ENCODE assay signal across 8 mouse cellular contexts in the genomic region with DNA sequence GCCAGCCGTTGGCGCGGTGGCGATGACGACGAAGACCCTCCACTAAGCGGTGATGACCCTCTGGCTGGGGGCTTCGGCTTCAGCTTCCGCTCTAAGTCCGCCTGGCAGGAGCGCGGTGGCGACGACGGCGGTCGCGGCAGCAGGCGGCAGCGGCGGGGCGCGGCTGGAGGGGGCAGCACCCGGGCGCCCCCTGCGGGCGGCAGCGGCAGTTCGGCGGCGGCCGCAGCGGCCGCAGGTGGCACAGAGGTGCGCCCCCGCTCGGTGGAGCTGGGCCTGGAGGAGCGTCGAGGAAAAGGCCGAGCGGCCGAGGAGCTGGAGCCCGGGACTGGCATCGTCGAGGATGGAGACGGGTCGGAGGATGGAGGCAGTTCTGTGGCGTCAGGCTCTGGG. TPM values are rescaled to one million over a fixed set of nuclear protein-coding genes. Genes with fewer than 3 reads are reported as not detected.
A peak's percentile ranks its signal among the peaks of the same experiment; 100 is the strongest.
DNase-seq lines count a peak whose midpoint lies in the region; ATAC-seq and TF ChIP-seq lines count a peak whose summit lies in the region.

No protein-coding gene starts in this region.

- no peak for TF ChIP-seq POLR2A in small intestine, adult 2 months (IDR thresholded peaks at IDR 0.05; ENCODE audit: low read depth, low read length)

- peaks cover 44% of the 10 kb centered on the region for H3K4me1 ChIP-seq in E14TG2a.4 (replicated peaks; ENCODE audit: low read depth, low read length)
- H3K4me1 ChIP-seq in embryonic facial prominence, embryonic 14.5 days (ENCODE audit: control insufficient read depth, insufficient read depth, low read length), result peaks cover 38% of the 10 kb centered on the region
- H3K4me1 ChIP-seq in small intestine, adult 2 months (ENCODE audit: control insufficient read depth, insufficient read depth, insufficient read length, low read length), result peaks cover 9% of the 10 kb centered on the region

- ATAC-seq in embryonic facial prominence, embryonic 14.5 days (ENCODE audit: low read depth), result no peak
- ATAC-seq in megakaryocyte, adult 5-6 weeks (ENCODE audit: poor library complexity, severe bottlenecking), result peak; percentile 51
- ATAC-seq in frontal cortex, adult (ENCODE audit: low TSS enrichment), result no peak

- H3K9ac ChIP-seq in embryonic facial prominence, embryonic 14.5 days (ENCODE audit: low read depth, low read length), result peak overlapping the region; percentile 70

- no peaks in the 10 kb centered on the region for H3K36me3 ChIP-seq in E14TG2a.4 (ENCODE audit: insufficient read depth, low read length)
- H3K36me3 ChIP-seq in embryonic facial prominence, embryonic 14.5 days (ENCODE audit: control insufficient read depth, insufficient read depth, low read length), result no peaks in the 10 kb centered on the region
- no peaks in the 10 kb centered on the region for H3K36me3 ChIP-seq in small intestine, adult 2 months (ENCODE audit: control insufficient read depth, insufficient read depth, low read length)

- peak overlapping the region; percentile 83 for H3K4me3 ChIP-seq in E14TG2a.4 (replicated peaks; ENCODE audit: low read length)
- peak overlapping the region; percentile 75 for H3K4me3 ChIP-seq in embryonic facial prominence, embryonic 14.5 days (ENCODE audit: low read depth, low read length)
- H3K4me3 ChIP-seq in small intestine, adult 2 months (ENCODE audit: low read depth, low read length), result peak overlapping the region; percentile 71

- intact Hi-C loops in heart, postnatal 14 days (cut with DNase I), result loop anchor here (1.0 to 5.0 kb wide), 2 partner anchors 99 to 114 kb away; no protein-coding TSS in a partner anchor

- TF ChIP-seq CTCF in E14TG2a.4 (conservative IDR thresholded peaks at IDR 0.05; ENCODE audit: low read length), result no peak
- TF ChIP-seq CTCF in small intestine, adult 2 months (IDR thresholded peaks at IDR 0.05; ENCODE audit: extremely low read depth, insufficient read length, insufficient replicate concordance, low read depth, low read length), result peak; percentile 52; the same call in 1 of the 2 replicates

- 1% methylated on average over 28 of the region's 48 CpGs for WGBS in embryonic facial prominence, embryonic 14.5 days
- WGBS in small intestine, adult 2 months, result 2% methylated on average over 48 of the region's 48 CpGs

- DNase-seq in adrenal gland, postnatal 10 days, result peak; percentile 76
- DNase-seq in embryonic facial prominence, embryonic 14.5 days (ENCODE audit: low spot score), result peak; percentile 22
- peak; percentile 79 for DNase-seq in heart, postnatal 14 days
- DNase-seq in layer of hippocampus, postnatal 10 days (ENCODE audit: low spot score in 2 of 2), result peak; percentile 48 to 67

- H3K9me3 ChIP-seq in E14TG2a.4 (ENCODE audit: low read length), result no peaks in the 10 kb centered on the region
- H3K9me3 ChIP-seq in embryonic facial prominence, embryonic 14.5 days (ENCODE audit: control insufficient read depth, low read length), result no peaks in the 10 kb centered on the region

- no peak overlapping the region for H3K27ac ChIP-seq in embryonic facial prominence, embryonic 14.5 days (replicated peaks; ENCODE audit: low read depth, low read length)
- H3K27ac ChIP-seq in small intestine, adult 2 months (ENCODE audit: insufficient read depth, low read depth, low read length), result peak overlapping the region; percentile 60

- peaks cover 85% of the 10 kb centered on the region for H3K27me3 ChIP-seq in E14TG2a.4 (ENCODE audit: insufficient read depth, low read length)
- peaks cover 57% of the 10 kb centered on the region for H3K27me3 ChIP-seq in embryonic facial prominence, embryonic 14.5 days (replicated peaks; ENCODE audit: control insufficient read depth, insufficient read depth, low read length)
- peaks cover 43% of the 10 kb centered on the region for H3K27me3 ChIP-seq in small intestine, adult 2 months (ENCODE audit: control insufficient read depth, insufficient read depth, low read length)

- H3K4me2 ChIP-seq in embryonic facial prominence, embryonic 14.5 days (ENCODE audit: low read depth, low read length), result peak overlapping the region; percentile 95

RNA-seq across cellular contexts. Expression of a gene that starts 1.6 kb away (rescaled TPM):
- total RNA-seq in adrenal gland, postnatal 10 days (2021), result 1 to 10 TPM; 6.6 to 9.0 TPM
- polyA plus RNA-seq in embryonic facial prominence, embryonic 14.5 days (2014; fragmentation: Nextera tagmentation; extraction: Ambion mirVana), result 2.8 and 3.1 TPM in 2 replicates
- total RNA-seq in heart, postnatal 14 days (2021), result 10 to 100 TPM; 50.4 to 50.9 TPM
- total RNA-seq in layer of hippocampus, postnatal 10 days (2021), result 10 to 100 TPM; 68.7 to 73.4 TPM
- total RNA-seq in megakaryocyte, adult 5-6 weeks (2015), result not detected in 2 replicates
- total RNA-seq in megakaryocyte, adult 5-6 weeks (2017), result not detected in 2 replicates
- 12.3 and 13.0 TPM in 2 replicates for polyA plus RNA-seq in small intestine, adult 2 months (2012; rRNA removed)

Comparison
In these comparisons a context has a peak if more than half of its experiments do, and no peak if none do; other contexts are left out.
1. DNase-seq: peak in every context shown above with its lines; median percentile 79 in heart, postnatal 14 days; 76 in adrenal gland, postnatal 10 days; 58 in layer of hippocampus, postnatal 10 days; 22 in embryonic facial prominence, embryonic 14.5 days.
2. RNA of a gene that starts 1.6 kb away (total RNA-seq): 68.7 to 73.4 TPM in layer of hippocampus, postnatal 10 days, 50.4 to 50.9 TPM in heart, postnatal 14 days and 6.6 to 9.0 TPM in adrenal gland, postnatal 10 days; not detected in megakaryocyte, adult 5-6 weeks; every median in the first group is over 4 times any median in the second.
3. Peak in every context shown above with its lines, with median percentiles within 50 percentile points of each other: H3K4me3 ChIP-seq.